Mouse (Mus musculus): Measurements from ENCODE around the gene Nudt2. TPM values are rescaled to one million over a fixed set of nuclear protein-coding genes. Genes with fewer than 3 reads are reported as not detected.
"Not testable (repeated sequence)": the region's sequence is repeated elsewhere in the genome, so short reads cannot be mapped to it uniquely, and the experiment has no call there.

The Nudt2 gene
- total RNA-seq (2021), result 10 to 100 TPM; 30.2 to 30.9 TPM
- long read RNA-seq, experiment 1, transcript Nudt2-201 (3 exons, 845 nt), result major isoform, 25 of 31 reads
- long read RNA-seq, experiment 1, partial matches to known transcripts, result 2 of 31 reads
- long read RNA-seq, experiment 1, other reads (novel, unspliced or antisense), result 4 of 31 reads
- long read RNA-seq, experiment 2, transcript Nudt2-201 (3 exons, 845 nt), result major isoform, 17 of 19 reads
- long read RNA-seq, experiment 2, partial matches to known transcripts, result 0 of 19 reads
- long read RNA-seq, experiment 2, other reads (novel, unspliced or antisense), result 2 of 19 reads

DNA sequence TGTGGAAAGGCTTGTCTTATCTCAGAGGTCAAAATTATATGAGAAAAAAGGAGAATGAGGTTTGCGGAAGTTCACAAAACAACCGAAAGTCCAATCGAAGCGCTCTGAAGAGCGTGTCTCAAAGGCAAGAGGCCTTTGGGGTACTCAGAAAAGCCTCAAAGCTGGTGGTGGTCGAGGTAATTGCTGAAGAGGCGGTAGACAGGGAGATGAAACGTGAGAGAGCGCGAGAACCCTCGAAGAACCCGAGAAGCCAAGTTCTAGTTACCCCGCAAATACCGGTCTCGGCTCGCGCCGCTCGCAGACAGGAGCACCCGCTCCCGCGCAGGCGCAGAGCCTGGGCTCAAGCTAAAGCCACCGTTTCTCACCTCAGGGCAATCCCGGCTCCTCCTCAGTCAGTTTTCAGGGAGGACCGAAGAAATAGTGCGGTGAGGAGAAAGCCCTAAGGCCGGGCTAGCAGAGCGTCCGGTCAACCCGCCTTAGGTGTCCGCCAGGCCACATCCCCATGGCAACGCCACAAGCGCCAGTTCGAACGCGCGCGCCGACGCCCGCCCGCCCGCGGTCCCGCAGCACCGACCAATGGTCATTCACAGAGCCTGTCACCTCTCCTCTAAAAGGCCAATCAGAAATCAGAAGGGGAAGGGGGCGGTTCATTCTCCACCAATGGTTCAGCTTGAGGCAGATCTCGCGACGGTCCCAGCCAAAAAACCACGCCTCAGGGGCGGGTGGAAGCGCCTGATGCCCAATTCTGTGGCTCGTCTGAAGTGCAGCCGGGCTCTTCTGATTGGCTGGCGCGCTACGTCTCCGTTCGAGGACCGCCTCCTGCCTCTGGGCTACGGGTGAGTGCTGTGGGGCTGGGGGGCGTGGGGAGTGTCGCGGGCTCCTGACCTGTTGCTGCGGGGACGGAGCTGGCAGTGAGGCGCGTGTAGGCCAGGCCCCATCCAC is at the start of gene Nudt2, which contains the start of gene Kif24:
Nudt2 (plus strand) TSS at position 807 of the 942 bp plus-strand sequence.
Kif24 (minus strand) TSS at position 543 of the 942 bp plus-strand sequence.
- DNase-seq, result peak; percentile 96

DNA sequence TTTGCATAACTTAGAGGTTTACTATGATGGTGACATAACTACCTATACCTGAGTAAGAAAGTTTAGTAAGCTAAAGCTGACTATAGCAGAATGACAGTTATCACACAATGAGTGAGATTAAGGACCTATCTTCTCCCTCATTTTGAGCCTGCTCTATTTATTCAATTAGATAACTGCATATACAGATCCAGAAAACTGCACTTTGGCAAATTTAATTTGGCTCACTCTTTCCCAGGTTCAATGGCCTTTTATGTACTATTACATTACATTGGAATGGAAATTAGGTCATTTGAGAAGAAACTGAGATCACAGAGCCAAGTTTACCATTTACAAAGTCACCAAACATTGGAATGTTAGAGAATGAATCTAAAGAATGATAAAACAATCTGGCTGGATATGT is 48.0 kb upstream of the Nudt2 start:
- no peak for DNase-seq

DNA sequence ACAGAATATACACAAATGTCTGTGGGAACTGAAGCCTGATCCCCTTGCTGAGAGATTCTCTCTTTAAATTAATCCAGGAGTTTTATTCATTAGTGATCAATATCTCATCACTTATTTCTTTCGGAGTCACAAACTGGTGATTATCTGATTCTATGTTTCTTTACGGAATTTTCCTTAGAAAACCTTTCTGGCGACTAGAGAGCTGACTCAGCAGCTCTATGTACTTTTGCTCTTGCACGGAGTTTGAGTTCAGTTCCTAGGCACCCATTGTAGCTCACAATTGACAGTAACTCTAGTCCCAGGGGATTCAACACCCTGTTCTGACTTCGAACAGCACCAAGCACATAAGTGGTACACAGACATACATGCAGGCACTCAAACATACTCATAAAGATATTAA is 26.0 kb upstream of the Nudt2 start:
- DNase-seq, result no peak

DNA sequence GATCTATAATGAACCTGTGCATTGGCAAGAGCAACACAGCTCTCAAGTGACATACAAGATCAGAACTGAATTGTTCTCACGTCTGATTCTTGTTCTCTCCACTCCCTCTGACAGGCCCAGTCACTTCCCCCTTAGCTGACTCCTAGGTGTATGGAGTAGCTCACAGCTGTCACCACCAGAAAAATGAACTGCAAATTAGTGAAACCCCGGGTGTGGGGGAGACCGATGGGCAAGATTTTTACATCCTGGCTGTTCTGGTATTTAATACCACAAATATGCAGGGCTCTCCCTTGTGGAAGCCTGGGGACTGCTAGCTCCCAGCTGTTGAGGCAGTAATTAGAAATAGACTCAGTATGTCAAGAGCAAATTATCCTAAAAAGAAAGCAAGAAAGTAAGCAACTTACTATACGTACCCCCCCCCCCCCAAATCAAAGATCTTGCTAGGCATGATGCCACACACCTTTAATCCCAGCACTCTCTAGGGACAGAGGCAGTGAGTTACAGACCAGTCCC is 22.1 kb upstream of the Nudt2 start:
- no peak for DNase-seq

DNA sequence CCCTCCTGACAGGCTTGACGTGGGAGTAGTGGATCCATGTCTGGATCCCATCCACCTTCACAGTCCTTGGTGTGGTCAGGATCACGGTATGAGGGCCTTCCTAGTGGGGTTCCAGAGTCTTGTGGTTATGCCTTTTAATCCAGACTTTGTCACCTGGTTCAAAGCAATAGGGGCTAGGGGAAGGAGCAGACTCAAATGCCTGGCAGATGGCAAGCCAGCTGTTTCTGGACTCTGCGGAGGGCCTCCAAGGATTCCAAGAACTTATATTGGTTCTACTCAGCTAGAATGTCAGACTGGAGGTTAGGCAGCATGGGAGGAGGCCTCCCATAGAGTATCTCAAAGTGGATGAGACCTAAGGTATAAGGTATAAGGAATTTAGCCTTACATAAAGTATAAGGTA is 17.4 kb upstream of the Nudt2 start:
- DNase-seq, result no peak

DNA sequence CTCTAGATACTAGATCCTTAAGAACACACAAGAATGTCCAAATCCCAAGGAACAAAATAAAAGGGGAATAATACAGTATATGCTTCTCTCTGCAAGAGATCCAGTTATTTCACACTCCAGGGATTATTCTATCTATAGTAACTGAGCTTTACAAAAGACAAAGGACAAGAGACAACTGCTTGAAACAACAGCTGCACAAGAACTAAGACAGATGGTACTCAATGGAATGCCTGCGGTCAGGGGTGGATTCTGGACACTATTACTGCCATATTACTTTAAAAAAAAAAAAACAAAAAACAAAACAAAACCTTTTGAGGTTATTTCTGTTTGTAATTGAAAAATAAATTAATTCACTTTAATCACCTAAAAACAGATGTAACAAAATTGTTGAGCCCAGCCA is 4.3 kb upstream of the Nudt2 start:
- DNase-seq, result no peak

DNA sequence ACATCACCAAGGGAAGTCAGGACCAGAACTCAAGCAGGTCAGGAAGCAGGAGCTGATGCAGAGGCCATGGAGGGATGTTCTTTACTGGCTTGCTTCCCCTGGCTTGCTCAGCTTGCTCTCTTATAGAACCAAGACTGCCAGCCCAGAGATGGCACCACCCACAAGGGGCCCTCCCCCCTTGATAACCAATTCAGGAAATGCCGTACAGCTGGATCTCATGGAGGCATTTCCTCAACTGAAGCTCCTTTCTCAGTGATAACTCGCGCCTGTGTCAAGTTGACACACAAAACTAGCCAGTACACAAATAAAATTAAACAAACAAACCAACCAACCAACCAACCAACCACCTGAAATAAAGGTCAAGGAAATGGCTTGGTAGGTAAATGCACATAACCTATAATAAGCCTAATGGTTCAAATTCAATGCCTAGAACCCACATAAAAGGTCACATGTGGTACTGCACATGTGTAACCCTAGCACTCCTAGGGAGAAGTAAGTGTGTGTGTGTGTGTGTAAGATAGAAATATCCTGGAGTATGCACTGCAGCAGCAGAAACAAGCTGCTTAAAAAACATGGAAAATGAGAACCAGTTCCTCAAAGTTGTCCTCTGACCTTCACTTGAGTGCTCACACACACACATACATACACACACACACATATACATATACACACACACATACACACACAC is 1.8 kb upstream of the Nudt2 start:
- not testable (repeated sequence) for DNase-seq

DNA sequence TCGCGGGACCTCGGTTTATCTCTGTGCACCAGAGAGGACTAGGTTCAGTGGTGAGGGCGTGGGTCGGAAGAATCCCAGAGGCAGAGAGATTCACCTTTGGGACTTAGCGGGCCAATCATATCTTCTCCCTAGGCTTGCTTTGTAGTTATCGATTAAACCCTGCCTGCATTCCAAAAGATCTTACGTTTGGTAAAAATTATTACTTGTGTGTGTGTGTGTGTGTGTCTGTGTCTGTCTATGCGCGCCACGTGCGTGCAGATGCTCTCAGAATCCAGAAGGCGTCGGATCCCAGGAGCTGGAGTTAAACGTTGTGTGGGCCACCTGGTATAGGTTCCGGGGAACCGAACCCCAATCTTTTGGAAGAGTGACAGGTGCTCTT is 325 bp downstream of the Nudt2 start:
- DNase-seq, result no peak

DNA sequence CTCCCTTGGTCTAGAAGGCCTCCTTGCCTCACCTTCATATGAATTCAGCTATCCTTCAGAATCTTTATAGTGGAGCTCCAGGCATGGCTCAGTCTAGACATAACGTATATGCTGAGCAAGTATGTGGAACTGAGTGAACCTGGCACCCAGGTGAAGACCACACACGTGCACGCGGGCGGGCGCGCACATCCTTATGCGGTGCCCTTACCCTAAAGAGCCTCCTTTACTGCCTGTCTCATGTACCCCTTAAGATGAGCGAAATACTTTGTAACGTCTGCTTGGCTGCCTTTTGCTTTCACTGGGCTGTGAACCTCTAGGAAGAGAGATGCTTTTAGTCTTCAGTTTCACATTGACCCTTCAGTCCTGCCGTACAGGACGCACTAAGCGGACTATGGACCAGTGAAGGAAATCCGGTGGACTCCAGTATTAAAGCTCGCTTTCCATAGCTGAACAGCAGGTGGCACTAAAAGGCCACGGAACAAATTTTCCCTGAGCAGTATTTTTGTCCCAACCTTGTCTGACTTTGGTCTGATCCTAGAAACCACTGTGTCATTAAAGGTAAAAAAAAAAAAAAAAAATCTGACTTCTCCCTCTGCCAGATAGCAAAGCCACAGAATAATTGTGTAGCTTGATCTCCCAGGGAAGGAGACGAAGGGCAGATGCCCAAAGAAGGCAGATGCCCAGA is 3.6 kb downstream of the Nudt2 start:
- DNase-seq, result peak; percentile 74

DNA sequence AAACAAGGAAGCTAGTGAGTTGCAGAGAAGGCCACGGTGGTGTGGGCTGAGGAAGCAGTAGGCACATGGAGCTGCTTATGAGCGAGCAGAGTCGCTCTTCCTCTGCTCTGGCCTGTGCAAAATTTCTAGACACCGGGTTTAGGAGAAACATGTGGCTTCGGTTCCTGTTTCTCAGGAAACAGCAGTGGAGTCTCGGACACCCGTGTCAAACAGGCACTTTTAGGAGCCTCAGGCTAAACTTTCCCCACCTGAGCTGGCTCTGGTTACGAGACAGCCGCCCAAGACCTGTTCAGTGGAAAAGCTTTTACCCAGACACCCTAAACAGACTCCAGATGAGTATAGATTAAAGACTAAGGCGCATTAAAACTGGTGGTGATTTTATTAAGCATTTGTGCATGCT is 4.2 kb downstream of the Nudt2 start:
- DNase-seq, result no peak

DNA sequence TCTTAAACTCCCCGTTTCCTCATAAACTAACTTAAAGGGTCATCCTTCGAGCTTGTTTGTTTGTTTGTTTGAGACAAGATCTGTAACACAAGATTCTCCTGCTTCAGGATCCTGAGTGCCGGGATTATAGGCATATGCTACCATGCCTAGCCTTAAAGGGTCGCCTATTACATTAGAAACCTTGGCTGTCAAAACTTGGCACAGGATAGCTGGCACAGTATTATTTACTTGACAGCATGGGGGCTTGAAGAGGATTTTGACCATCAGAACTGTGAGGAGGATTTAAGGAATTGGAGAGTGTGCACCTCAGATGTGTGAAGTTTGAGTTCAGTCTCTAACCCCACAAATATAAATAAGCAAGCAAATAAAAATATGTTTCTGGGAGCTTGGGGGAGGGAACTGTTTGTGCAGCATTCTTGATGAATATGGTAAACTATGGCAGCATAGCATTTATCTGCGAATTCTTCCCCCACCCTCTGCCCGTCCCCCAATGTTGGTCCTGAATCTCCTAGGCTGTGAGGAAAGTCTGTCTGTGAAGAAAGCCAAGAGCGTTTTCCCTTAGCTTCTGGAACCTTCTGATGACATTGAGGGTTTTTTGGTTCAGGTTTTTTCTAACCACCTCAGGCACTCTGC is 5.2 kb downstream of the Nudt2 start:
- DNase-seq, result no peak

DNA sequence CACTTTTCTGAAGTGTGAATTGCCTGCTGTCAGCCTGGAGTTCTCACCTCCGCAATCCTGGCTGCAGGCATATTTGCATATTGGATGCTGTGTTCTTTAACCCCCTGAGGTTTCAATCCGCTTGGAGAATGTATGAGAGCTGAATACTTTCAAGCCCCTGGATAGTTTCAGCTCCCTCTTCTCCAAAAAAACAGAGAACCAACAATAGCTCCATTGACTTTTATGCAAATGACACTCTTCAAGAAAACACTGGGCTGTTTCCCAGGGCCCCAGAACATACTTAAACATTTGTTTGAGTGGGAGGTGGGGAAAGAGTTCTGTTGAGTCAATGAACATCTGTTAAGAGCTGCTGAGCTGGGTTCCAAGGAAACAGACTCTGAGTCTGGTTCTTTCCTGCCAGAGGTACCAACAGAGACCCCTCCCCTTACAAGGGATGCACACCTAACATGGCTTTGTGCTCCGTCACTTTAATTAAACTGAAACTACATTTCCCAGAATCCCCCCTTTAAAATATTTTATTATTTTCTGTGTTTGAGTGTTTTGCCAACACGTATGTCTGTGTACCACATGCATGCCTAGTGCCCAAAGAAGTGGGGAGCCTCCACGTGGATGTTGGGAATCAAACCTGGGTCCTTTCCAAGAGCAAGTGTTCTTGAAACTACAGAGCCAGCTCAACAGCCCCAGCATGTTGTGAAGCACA is 5.9 kb downstream of the Nudt2 start:
- DNase-seq, result no peak

DNA sequence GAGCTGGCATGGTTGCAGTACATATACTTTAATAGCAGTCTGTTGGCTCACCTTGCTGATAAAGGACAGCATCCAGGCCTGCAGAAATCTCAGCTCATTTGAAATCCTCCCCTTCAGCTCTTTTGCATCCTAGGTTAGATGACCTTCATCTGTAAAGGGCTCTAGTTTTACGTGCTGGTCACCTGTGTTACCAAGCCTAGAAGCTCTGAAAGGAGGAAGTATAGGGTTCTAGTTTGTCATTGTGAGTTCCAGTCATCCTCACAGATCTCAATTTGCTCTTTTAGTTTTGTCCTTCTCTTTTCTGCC is 6.4 kb downstream of the Nudt2 start:
- no peak for DNase-seq

DNA sequence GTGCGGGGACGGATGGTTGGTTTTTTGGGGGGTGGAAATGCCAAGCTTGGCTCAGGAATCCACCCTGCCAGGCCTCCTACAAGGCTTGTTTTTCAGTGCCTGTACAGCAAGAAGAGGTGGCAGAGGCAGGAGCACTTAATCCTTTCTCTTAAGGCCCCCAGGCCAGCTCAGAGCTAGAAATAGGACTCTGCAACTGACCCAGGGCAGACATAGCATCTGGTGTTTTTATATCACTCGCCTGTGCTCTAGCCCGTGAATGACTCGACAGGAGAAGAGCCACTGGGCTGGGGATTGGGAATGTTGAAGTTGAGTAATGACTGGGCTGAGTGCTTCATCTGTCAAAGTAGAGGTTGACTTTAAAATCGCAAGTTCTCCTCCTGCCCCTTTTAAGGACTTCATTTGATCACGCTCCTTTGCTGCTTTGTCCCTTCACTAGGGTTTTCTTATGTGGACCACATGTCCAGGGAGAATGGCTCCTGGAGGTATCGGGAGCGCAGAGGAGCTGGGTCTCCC is 12.8 kb downstream of the Nudt2 start:
- no peak for DNase-seq

DNA sequence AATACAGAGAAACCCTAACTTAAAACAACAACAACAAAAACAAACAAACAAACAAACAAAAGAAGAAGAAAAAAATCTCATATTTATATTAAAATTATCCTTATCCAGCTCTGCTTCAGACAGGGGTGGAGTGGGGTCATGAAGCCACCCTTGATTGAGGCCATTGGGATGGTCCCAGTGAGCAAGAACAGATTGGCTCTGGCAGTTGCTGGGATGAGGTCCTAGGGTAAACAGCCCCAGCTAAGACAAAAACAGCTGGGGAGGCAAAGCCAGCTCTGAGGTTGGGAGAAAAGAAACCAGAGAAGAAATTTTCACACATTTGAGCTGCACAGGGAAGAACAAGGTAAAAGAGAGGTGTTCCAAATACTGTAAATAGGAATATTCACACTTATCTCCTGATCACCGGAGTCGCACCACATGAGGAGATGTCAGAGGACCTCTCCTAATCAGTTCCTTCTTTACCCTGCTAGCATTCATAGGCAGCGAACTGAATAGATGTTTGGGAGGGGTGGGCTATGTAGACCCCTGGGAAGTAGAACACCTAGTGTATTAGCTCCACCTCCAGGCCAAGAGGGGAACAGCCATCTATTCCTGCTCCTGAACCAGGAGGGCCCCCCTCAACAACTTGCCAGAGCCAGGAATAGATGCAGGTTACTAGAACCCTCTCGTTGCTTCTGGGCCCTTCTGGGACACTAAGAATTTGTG is 14.0 kb downstream of the Nudt2 start:
- no peak for DNase-seq

DNA sequence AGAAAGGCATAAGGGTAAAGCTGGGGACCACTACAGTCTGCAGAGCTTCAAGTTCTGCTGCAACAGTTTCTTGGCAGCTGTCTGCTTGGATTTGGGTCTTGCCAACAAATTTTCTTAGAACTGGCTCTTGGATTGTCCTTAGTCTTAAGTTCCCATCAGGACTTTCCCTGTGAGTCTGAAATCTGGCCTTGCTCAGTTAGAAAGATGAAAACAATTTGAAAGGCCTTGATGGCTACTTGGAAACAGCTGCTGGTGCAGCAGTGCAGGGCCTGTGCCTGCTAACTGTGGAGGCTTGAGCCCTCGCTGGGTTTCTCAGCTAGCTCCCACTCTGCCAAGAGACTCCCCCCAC is 14.5 kb downstream of the Nudt2 start:
- DNase-seq, result peak; percentile 13

DNA sequence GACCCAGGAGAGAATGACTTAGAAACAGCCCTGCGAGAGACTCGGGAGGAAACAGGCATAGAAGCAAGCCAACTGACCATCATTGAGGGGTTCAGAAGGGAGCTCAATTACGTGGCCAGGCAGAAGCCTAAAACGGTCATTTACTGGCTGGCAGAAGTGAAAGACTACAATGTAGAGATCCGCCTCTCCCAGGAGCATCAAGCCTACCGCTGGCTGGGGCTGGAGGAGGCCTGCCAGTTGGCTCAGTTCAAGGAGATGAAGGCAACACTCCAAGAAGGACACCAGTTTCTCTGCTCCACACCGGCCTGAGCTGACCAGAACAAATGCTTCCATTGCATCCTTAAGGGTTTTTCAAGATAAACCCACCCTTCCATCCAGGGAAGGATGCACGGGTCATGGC is 15.3 kb downstream of the Nudt2 start:
- DNase-seq, result peak; percentile 64

DNA sequence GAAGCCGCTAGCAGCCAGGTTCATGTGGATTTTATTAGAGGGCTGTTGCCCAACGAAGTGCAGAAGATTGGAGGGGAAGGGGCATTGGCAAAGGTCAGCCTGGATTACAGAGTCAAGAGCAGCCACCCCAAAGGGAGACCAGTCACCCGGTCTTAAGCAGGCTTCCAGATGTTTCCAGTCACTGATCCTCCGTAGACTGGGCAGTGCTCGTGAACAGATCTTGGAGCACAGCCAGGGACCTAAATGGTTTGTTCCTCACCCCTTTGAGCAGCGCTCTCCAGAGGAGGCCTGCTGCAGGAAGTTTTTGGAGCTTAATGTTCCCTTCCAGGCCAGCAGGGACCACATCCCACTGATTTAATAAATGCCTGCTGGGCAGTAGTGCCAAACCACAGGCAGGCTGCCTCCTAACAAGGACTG is 16.7 kb downstream of the Nudt2 start:
- peak; percentile 62 for DNase-seq

DNA sequence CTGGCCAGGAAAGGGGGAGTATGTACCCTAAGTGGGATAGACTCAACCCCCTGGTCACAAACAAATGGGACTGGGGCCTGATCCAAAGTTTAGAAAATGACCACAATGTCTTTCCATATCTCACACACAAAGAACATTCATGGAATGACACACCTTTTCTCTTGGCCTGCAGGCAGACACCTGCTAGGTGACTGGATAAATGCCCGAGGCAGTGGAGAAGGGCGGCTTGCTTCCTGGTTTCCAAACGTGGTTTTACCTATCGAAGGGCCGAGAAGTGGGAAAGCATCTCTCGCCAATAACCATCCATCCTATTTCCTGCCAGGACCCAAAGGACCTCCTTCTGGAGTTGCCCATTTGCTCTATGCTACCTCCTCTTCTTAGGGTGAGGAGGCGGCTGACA is 28.0 kb downstream of the Nudt2 start:
- no peak for DNase-seq

DNA sequence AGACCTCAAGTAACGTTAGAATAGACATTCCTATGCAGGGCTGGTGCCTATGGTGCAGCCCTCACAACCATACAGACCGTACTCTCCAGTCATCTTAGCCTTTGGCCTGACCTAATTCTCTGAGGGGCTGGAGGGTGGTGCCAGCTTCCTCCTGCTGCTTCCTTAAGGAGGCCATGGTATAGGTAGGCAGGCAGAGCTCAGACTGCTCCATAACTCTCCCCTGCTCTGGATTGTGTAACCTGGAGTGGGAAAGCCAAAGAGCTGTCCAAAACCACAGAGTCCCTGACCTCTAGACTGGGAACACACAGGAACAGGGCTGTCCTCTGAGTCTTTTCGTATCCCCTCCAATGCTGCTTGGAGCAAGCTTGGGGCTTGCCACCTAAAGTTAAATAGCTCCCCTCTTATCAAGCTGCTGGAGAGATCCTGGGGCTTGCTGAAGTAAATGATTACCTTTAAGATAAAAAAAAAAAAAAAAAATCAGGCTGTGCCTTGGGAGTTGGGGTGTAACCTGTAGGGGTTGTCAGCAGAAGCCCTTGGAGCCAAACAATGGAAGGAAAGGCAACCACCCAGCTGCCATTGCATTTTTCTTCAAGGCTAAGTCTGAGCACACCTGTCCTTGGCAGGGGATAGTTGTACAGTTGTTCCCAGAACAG is 28.6 kb downstream of the Nudt2 start:
- peak; percentile 53 for DNase-seq

Measured in adrenal gland, postnatal 10 days (tissue).